Mouse (Mus musculus) heart, embryonic 11.5 days (tissue): ENCODE measurements around the gene Fgf10. TPM values are rescaled to one million over a fixed set of nuclear protein-coding genes. Genes with fewer than 3 reads are reported as not detected.

Experiments used
- ATAC-seq: fragments of 200-750 bp; cut with Nextera tagmentation; replicated peaks from 2 replicates; pipeline ENCODE4 v1.8.0; 2017; ENCODE audit warnings: moderate library complexity; ENCODE audit not compliant: insufficient number of reproducible peaks, low FRiP score, low TSS enrichment
- H3K27ac ChIP-seq: fragments of 300-500 bp; sonication (generic); 2 replicates; pipeline ENCODE4 v1.5.1; 2014; ENCODE audit warnings: mild to moderate bottlenecking, low read depth, low read length
- H3K27me3 ChIP-seq: fragments of 300-500 bp; sonication (generic); 2 replicates; pipeline ENCODE4 v1.6.1; 2014; ENCODE audit warnings: mild to moderate bottlenecking, low read length, mixed read lengths; ENCODE audit not compliant: control insufficient read depth, insufficient read depth
- H3K36me3 ChIP-seq: fragments of 300-500 bp; sonication (generic); 2 replicates; pipeline ENCODE4 v1.6.1; 2014; ENCODE audit warnings: mild to moderate bottlenecking, low read length, moderate library complexity, mixed read lengths; ENCODE audit not compliant: control insufficient read depth, insufficient read depth
- H3K4me1 ChIP-seq: fragments of 300-500 bp; sonication (generic); 2 replicates; pipeline ENCODE4 v1.6.1; 2014; ENCODE audit warnings: low read length; ENCODE audit not compliant: control insufficient read depth, insufficient read depth
- H3K4me2 ChIP-seq: fragments of 300-500 bp; sonication (generic); 2 replicates; pipeline ENCODE4 v1.6.1; 2014; ENCODE audit warnings: mild to moderate bottlenecking, moderate library complexity
- H3K4me3 ChIP-seq: fragments of 300-500 bp; sonication (generic); 2 replicates; pipeline ENCODE4 v1.5.1; 2014; ENCODE audit warnings: low read depth, low read length
- H3K9ac ChIP-seq: fragments of 300-500 bp; sonication (generic); 2 replicates; pipeline ENCODE4 v1.6.1; 2014; ENCODE audit warnings: mild to moderate bottlenecking, low read depth, low read length, moderate library complexity
- H3K9me3 ChIP-seq: fragments of 300-500 bp; sonication (generic); replicated peaks from 2 replicates; pipeline ENCODE4 v1.6.1; 2016; ENCODE audit warnings: low read length; ENCODE audit not compliant: control insufficient read depth
- WGBS: fragments of 180-500 bp; shearing (Covaris S2); extraction: QIAGEN DNeasy Blood & Tissue Kit; methylation state at CpG from one replicate; pipeline ENCODE4 v1.1.7; 2014; ENCODE audit not compliant: insufficient replicate concordance; 5-methylcytosine and 5-hydroxymethylcytosine counted together
- polyA plus RNA-seq: library from polyadenylated mRNA; unstranded; fragments of >200 nt; fragmentation: Nextera tagmentation; extraction: Ambion mirVana; gene quantifications from 2 replicates; pipeline ENCODE4 v1.2.1, GENCODE M21; 2014

The Fgf10 gene
- polyA plus RNA-seq, 1 experiment from 2014 or later, result 1.1 TPM

- Histone ChIP-seq H3K9me3 (no peaks in the 10 kb centered on the region), H3K4me1 (no peaks in the 10 kb centered on the region), H3K9ac (no peak overlapping the region), H3K4me2 (no peak overlapping the region), H3K36me3 (no peaks in the 10 kb centered on the region), H3K4me3 (no peak overlapping the region), H3K27me3 (no peaks in the 10 kb centered on the region), H3K27ac (no peak overlapping the region)
- no peak for ATAC-seq
- WGBS, result 73% methylated on average over 1 of the region's 1 CpGs
Measured at GRCm38 (mm10) chr13:118775148-118775547, 105.6 kb downstream of the Fgf10 start.

- H3K4me2 ChIP-seq, result no peak overlapping the region
- H3K4me1 ChIP-seq, result no peaks in the 10 kb centered on the region
- no peaks in the 10 kb centered on the region for H3K36me3 ChIP-seq
- ATAC-seq, result no peak
- no peak overlapping the region for H3K9ac ChIP-seq
- no peaks in the 10 kb centered on the region for H3K9me3 ChIP-seq
- H3K27me3 ChIP-seq, result no peaks in the 10 kb centered on the region
- H3K4me3 ChIP-seq, result no peak overlapping the region
- H3K27ac ChIP-seq, result no peak overlapping the region
- 91% methylated on average over 2 of the region's 2 CpGs for WGBS
Measured at GRCm38 (mm10) chr13:118779161-118779560, 109.6 kb downstream of the Fgf10 start.

DNA sequence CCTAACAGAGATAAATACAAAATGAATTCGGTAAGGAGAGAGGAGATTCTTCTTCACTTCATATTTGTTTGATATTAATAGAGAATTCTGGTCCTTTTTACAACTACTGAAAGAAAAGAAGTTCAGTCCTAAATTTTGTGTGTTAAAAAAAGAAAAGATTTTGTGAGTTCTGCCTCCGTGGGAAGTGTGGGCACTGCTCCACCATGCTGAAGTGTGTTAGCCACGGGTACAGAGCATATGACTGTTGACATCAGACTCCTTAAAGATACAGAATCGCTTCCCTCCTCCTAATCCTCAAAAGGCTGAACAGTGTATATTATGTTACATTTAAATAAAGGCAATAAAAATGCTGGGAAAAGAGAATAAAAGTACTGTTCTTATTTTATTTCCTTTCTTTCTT is 122.2 kb downstream of the Fgf10 start:
- Histone ChIP-seq H3K36me3 (no peaks in the 10 kb centered on the region), H3K27ac (no peak overlapping the region), H3K9ac (no peak overlapping the region), H3K4me3 (no peak overlapping the region), H3K27me3 (no peaks in the 10 kb centered on the region), H3K4me2 (no peak overlapping the region), H3K9me3 (no peaks in the 10 kb centered on the region), H3K4me1 (no peaks in the 10 kb centered on the region)
- ATAC-seq, result no peak
- WGBS, result 56% methylated on average over 4 of the region's 4 CpGs

DNA sequence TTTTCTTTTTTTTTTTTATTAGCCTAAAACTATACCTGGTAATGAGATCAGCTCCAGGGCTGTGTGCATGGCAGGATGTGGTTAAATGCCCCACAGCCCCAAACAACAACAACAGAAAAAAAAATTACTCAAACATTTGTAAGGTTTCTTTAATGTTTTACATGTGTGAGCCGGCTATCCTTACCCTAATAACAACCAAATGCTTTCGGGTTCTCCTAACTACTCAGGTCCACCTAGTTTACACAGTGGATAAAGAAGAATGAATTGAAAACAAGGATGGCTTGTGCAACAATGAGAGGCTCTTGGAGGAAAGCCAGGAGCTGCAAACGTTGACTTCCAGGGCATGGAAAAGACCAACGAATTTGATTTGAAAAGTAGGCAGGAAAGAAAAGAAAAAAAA is 122.6 kb downstream of the Fgf10 start:
- no peaks in the 10 kb centered on the region for H3K36me3 ChIP-seq
- no peaks in the 10 kb centered on the region for H3K4me1 ChIP-seq
- no peak overlapping the region for H3K4me2 ChIP-seq
- no peak overlapping the region for H3K9ac ChIP-seq
- no peak for ATAC-seq
- H3K27me3 ChIP-seq, result no peaks in the 10 kb centered on the region
- no peak overlapping the region for H3K4me3 ChIP-seq
- WGBS, result 46% methylated on average over 4 of the region's 4 CpGs
- H3K9me3 ChIP-seq, result no peaks in the 10 kb centered on the region
- no peak overlapping the region for H3K27ac ChIP-seq

GRCm38 (mm10) chr13:118800176-118800575 is 130.6 kb downstream of the Fgf10 start:
- Histone ChIP-seq H3K4me3 (no peak overlapping the region), H3K9me3 (no peaks in the 10 kb centered on the region), H3K27ac (no peak overlapping the region), H3K27me3 (no peaks in the 10 kb centered on the region), H3K36me3 (no peaks in the 10 kb centered on the region), H3K4me1 (no peaks in the 10 kb centered on the region), H3K9ac (no peak overlapping the region), H3K4me2 (no peak overlapping the region)
- WGBS, result 66% methylated on average over 4 of the region's 4 CpGs
- no peak for ATAC-seq

DNA sequence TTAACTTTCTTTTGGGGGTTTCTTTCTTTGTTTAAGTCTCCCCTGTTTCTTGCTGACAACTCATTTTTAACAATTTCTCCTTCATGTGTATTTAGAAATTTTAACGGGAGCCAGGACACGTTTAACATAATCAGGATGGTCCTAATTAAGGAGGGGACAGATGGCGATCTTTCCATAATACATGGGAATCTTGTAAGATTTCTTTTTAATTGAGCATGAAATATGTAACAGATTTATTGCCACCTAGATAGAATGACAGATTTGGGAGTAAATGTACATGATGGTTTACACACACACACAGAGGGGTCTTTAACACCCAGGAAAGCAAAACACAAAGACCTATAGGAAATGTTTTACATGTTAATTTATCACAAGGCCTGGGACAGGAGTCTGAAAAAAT is 137.1 kb downstream of the Fgf10 start:
- Histone ChIP-seq H3K9ac (no peak overlapping the region), H3K4me1 (no peaks in the 10 kb centered on the region), H3K27ac (no peak overlapping the region), H3K4me2 (no peak overlapping the region), H3K36me3 (no peaks in the 10 kb centered on the region), H3K4me3 (no peak overlapping the region), H3K9me3 (no peaks in the 10 kb centered on the region), H3K27me3 (no peaks in the 10 kb centered on the region)
- ATAC-seq, result no peak
- WGBS, result 85% methylated on average over 3 of the region's 3 CpGs

- Histone ChIP-seq H3K4me3 (no peak overlapping the region), H3K27ac (no peak overlapping the region), H3K9me3 (no peaks in the 10 kb centered on the region), H3K36me3 (no peaks in the 10 kb centered on the region), H3K4me2 (no peak overlapping the region), H3K9ac (no peak overlapping the region), H3K4me1 (no peaks in the 10 kb centered on the region), H3K27me3 (no peaks in the 10 kb centered on the region)
- WGBS, result 78% methylated on average over 6 of the region's 6 CpGs
- ATAC-seq, result no peak
Measured at GRCm38 (mm10) chr13:118819785-118820184, 150.2 kb downstream of the Fgf10 start.

DNA sequence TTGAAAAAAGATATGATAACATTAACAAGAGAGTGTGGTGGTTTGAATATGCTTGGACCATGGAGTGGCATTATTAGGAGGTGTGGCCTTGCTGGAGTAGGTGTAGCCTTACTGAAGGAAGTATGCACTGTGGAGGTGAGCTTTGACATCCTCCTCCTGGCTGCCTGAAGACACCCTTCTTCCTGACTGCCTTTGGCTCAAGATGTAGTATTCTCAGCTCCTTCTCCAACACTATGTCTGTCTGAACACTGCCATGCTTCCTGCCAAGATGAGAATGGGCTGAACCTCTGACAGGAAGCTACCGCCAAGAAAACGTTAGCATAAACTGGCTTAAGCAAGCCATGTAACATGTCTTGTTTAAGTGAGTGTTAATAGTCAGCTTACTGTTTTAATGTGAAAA is 153.5 kb downstream of the Fgf10 start:
- Histone ChIP-seq H3K4me3 (no peak overlapping the region), H3K27ac (no peak overlapping the region), H3K9ac (no peak overlapping the region), H3K4me2 (no peak overlapping the region), H3K4me1 (no peaks in the 10 kb centered on the region), H3K36me3 (no peaks in the 10 kb centered on the region), H3K27me3 (no peaks in the 10 kb centered on the region), H3K9me3 (no peaks in the 10 kb centered on the region)
- 62% methylated on average over 2 of the region's 2 CpGs for WGBS
- no peak for ATAC-seq

- no peak for ATAC-seq
- H3K9ac ChIP-seq, result no peak overlapping the region
- 78% methylated on average over 4 of the region's 4 CpGs for WGBS
Measured at GRCm38 (mm10) chr13:118825102-118825501, 155.5 kb downstream of the Fgf10 start.

More at GRCm38 (mm10) chr13:118825102-118825501, 155.5 kb downstream of the Fgf10 start:
- Histone ChIP-seq H3K36me3 (no peaks in the 10 kb centered on the region), H3K4me1 (no peaks in the 10 kb centered on the region), H3K4me2 (no peak overlapping the region), H3K4me3 (no peak overlapping the region), H3K9me3 (no peaks in the 10 kb centered on the region), H3K27ac (no peak overlapping the region), H3K27me3 (no peaks in the 10 kb centered on the region)
